Mouse (Mus musculus): Measurements from ENCODE around the gene Dusp10. TPM values are rescaled to one million over a fixed set of nuclear protein-coding genes. Genes with fewer than 3 reads are reported as not detected.
A peak's percentile ranks its signal among the peaks of the same experiment; 100 is the strongest.

The Dusp10 gene
- total RNA-seq, 4 experiments from 2014 or later: 5.8 to 8.3 (median 7.4) TPM

GRCm38 (mm10) chr1:184030070-184030802 is 17.1 kb downstream of the Dusp10 start:
- no peak for DNase-seq (ENCODE audit: low spot score)

GRCm38 (mm10) chr1:184032682-184033389 is 19.7 kb downstream of the Dusp10 start:
- no peak for DNase-seq (ENCODE audit: low spot score)

- no peak for DNase-seq (ENCODE audit: low spot score)
These were observed 20.4 kb downstream of the Dusp10 start for GRCm38 (mm10) chr1:184033390-184034010.

- DNase-seq (ENCODE audit: low spot score): peak; percentile 98
These were observed 21.0 kb downstream of the Dusp10 start, which contains the start of gene 1700056E22Rik for GRCm38 (mm10) chr1:184034011-184034557. 1700056E22Rik (minus strand) TSS chr1:184034301.

- no peak for DNase-seq (ENCODE audit: low spot score)
These were observed 21.7 kb downstream of the Dusp10 start for GRCm38 (mm10) chr1:184034741-184035181.

GRCm38 (mm10) chr1:184035346-184035903 is 22.3 kb downstream of the Dusp10 start:
- DNase-seq (ENCODE audit: low spot score): no peak

- no peak for DNase-seq (ENCODE audit: low spot score)
These were observed 24.7 kb downstream of the Dusp10 start for GRCm38 (mm10) chr1:184037802-184038201.

- no peak for DNase-seq (ENCODE audit: low spot score)
These were observed 26.2 kb downstream of the Dusp10 start for GRCm38 (mm10) chr1:184039301-184039700.

- DNase-seq (ENCODE audit: low spot score): no peak
These were observed 27.1 kb downstream of the Dusp10 start for GRCm38 (mm10) chr1:184040181-184040580.

GRCm38 (mm10) chr1:184040906-184041305 is 27.8 kb downstream of the Dusp10 start:
- DNase-seq (ENCODE audit: low spot score): no peak

- DNase-seq (ENCODE audit: low spot score): peak; percentile 65
These were observed 28.9 kb downstream of the Dusp10 start for GRCm38 (mm10) chr1:184041778-184042573.

- DNase-seq (ENCODE audit: low spot score): no peak
These were observed 29.6 kb downstream of the Dusp10 start for GRCm38 (mm10) chr1:184042745-184043144.

- no peak for DNase-seq (ENCODE audit: low spot score)
These were observed 30.3 kb downstream of the Dusp10 start for GRCm38 (mm10) chr1:184043391-184043790.

- no peak for DNase-seq (ENCODE audit: low spot score)
These were observed 33.1 kb downstream of the Dusp10 start for GRCm38 (mm10) chr1:184046070-184046677.

- DNase-seq (ENCODE audit: low spot score): no peak
These were observed 34.7 kb downstream of the Dusp10 start for GRCm38 (mm10) chr1:184047818-184048217.

GRCm38 (mm10) chr1:184048675-184049418 is 35.7 kb downstream of the Dusp10 start:
- no peak for DNase-seq (ENCODE audit: low spot score)

GRCm38 (mm10) chr1:184051286-184051685 is 38.2 kb downstream of the Dusp10 start:
- DNase-seq (ENCODE audit: low spot score): no peak

- peak; percentile 60 for DNase-seq (ENCODE audit: low spot score)
These were observed 38.7 kb downstream of the Dusp10 start for GRCm38 (mm10) chr1:184051824-184052223.

GRCm38 (mm10) chr1:184052331-184052730 is 39.2 kb downstream of the Dusp10 start:
- no peak for DNase-seq (ENCODE audit: low spot score)

- DNase-seq (ENCODE audit: low spot score): no peak
These were observed 40.0 kb downstream of the Dusp10 start for GRCm38 (mm10) chr1:184053141-184053540.
